Comparison of ENCODE assay signal across 8 mouse cellular contexts in genomic region chr7:31042431-31042910, GRCm38 (mm10). TPM values are rescaled to one million over a fixed set of nuclear protein-coding genes. Genes with fewer than 3 reads are reported as not detected.
DNase-seq lines count a peak whose midpoint lies in the region; ATAC-seq and TF ChIP-seq lines count a peak whose summit lies in the region.

Gene Fxyd5 (minus strand): TSS chr7:31042481.

- no peak for TF ChIP-seq EP300 in CH12.LX (IDR thresholded peaks at IDR 0.05; ENCODE audit: low read length)

- H3K4me1 ChIP-seq in CH12.LX (ENCODE audit: control insufficient read depth in 1 of 2, insufficient read depth in 2 of 2), result peaks cover 3 to 30% of the 10 kb centered on the region in 2 experiments
- H3K4me1 ChIP-seq in forebrain, embryonic 13.5 days, result peaks cover 6% of the 10 kb centered on the region; the same call in 1 of the 2 replicates
- no peaks in the 10 kb centered on the region for H3K4me1 ChIP-seq in hindbrain, postnatal 0 days (ENCODE audit: insufficient read depth, low read length)

- peaks cover 27% of the 10 kb centered on the region for H3K27me3 ChIP-seq in CH12.LX (replicated peaks)
- H3K27me3 ChIP-seq in forebrain, embryonic 13.5 days, result peaks cover 63% of the 10 kb centered on the region
- H3K27me3 ChIP-seq in hindbrain, postnatal 0 days (ENCODE audit: insufficient read depth, low read length), result 0 out of 2 replicates have a peak, but pooled peaks cover 20% of the 10 kb centered on the region

- H3K36me3 ChIP-seq in CH12.LX (replicated peaks in 1 of 2; ENCODE audit: control insufficient read depth in 1 of 2, insufficient read depth in 1 of 2, low read length in 1 of 2), result peaks cover 0 to 20% of the 10 kb centered on the region in 2 experiments
- H3K36me3 ChIP-seq in forebrain, embryonic 13.5 days (ENCODE audit: poor library complexity, severe bottlenecking), result no peaks in the 10 kb centered on the region
- no peaks in the 10 kb centered on the region for H3K36me3 ChIP-seq in hindbrain, postnatal 0 days (ENCODE audit: insufficient read depth, low read length)
- peaks cover 10% of the 10 kb centered on the region; the same call in 1 of the 2 replicates for H3K36me3 ChIP-seq in macrophage (ENCODE audit: inconsistent target)

- peak within 1 kb of the TSS; percentile 26 for H3K9ac ChIP-seq in CH12.LX (ENCODE audit: insufficient read depth, low read depth)
- peak within 1 kb of the TSS; percentile 26; the same call in 1 of the 2 replicates for H3K9ac ChIP-seq in forebrain, embryonic 13.5 days
- no peak within 1 kb of the TSS for H3K9ac ChIP-seq in hindbrain, postnatal 0 days (replicated peaks; ENCODE audit: low read length)

- H3K27ac ChIP-seq in CH12.LX (ENCODE audit: insufficient read depth, low read depth), result no peak within 1 kb of the TSS
- no peak within 1 kb of the TSS for H3K27ac ChIP-seq in forebrain, embryonic 13.5 days
- H3K27ac ChIP-seq in hindbrain, postnatal 0 days, result no peak within 1 kb of the TSS
- H3K27ac ChIP-seq in macrophage, result peak within 1 kb of the TSS; percentile 90

- H3K9me3 ChIP-seq in CH12.LX (replicated peaks; ENCODE audit: low read length), result no peaks in the 10 kb centered on the region
- H3K9me3 ChIP-seq in forebrain, embryonic 13.5 days (replicated peaks), result no peaks in the 10 kb centered on the region
- H3K9me3 ChIP-seq in hindbrain, postnatal 0 days (ENCODE audit: low read length), result no peaks in the 10 kb centered on the region

- TF ChIP-seq CTCF in CH12.LX (conservative IDR thresholded peaks at IDR 0.05 in 1 of 2, IDR thresholded peaks at IDR 0.05 in 1 of 2; ENCODE audit: low read depth in 2 of 2, low read length in 2 of 2), result no peak
- no peak for TF ChIP-seq CTCF in hindbrain, postnatal 0 days (IDR thresholded peaks at IDR 0.05; ENCODE audit: low read depth)

- H3K4me2 ChIP-seq in CH12.LX (ENCODE audit: insufficient read depth, low read depth, poor library complexity, severe bottlenecking), result peak within 1 kb of the TSS; percentile 48
- peak within 1 kb of the TSS; percentile 27 for H3K4me2 ChIP-seq in forebrain, embryonic 13.5 days
- peak within 1 kb of the TSS; percentile 39 for H3K4me2 ChIP-seq in hindbrain, postnatal 0 days (ENCODE audit: low read depth, low read length)

- no peaks in the 10 kb centered on the region for H3K79me2 ChIP-seq in CH12.LX (replicated peaks; ENCODE audit: control insufficient read depth, extremely low read depth, insufficient read depth, poor library complexity, severe bottlenecking)
- peaks cover 47% of the 10 kb centered on the region for H3K79me2 ChIP-seq in macrophage (ENCODE audit: inconsistent target)

- TF ChIP-seq RAD21 in CH12.LX (IDR thresholded peaks at IDR 0.05; ENCODE audit: low read depth, low read length), result no peak

- peak within 1 kb of the TSS; percentile 58 to 73 (median 71) for H3K4me3 ChIP-seq in CH12.LX (replicated peaks in 1 of 3; ENCODE audit: low read depth in 2 of 3, low read length in 2 of 3, poor library complexity in 1 of 3)
- H3K4me3 ChIP-seq in forebrain, embryonic 13.5 days, result peak within 1 kb of the TSS; percentile 16; the same call in 1 of the 2 replicates
- 0 out of 2 replicates have a peak within 1 kb of the TSS, but pooled peaks have one; percentile 6 for H3K4me3 ChIP-seq in hindbrain, postnatal 0 days (ENCODE audit: low read length)
- peak within 1 kb of the TSS; percentile 83 for H3K4me3 ChIP-seq in macrophage (ENCODE audit: inconsistent target)

- in situ Hi-C loops in CH12.LX (cut with MboI; ENCODE audit: low pct_ligation_motif_present, low pct_unique_long_range_greater_than_20kb, low sequenced_read_pairs), result no loop called here

- TF ChIP-seq POLR2A in CH12.LX (IDR thresholded peaks at IDR 0.05; ENCODE audit: low read depth, low read length), result no peak

- ATAC-seq in forebrain, embryonic 13.5 days, result no peak
- no peak for ATAC-seq in hindbrain, postnatal 0 days

- dilution Hi-C loops in CH12.LX (cut with MboI; ENCODE audit: extremely low pct_ligation_motif_present, extremely low pct_unique_long_range_greater_than_20kb, low sequenced_read_pairs), result no loop called here

- DNase-seq in adrenal gland, adult 18-20 months (ENCODE audit: low spot score in 2 of 2), result no peak
- no peak for DNase-seq in adrenal gland, adult (ENCODE audit: inconsistent age in 2 of 2, low spot score in 1 of 2)
- DNase-seq in CH12.LX (ENCODE audit: extremely low read depth), result no peak
- no peak for DNase-seq in hindbrain, postnatal 0 days (ENCODE audit: low spot score)
- DNase-seq in retina, postnatal 1 day, result no peak
- no peak for DNase-seq in urinary bladder, adult 18-20 months (ENCODE audit: low spot score in 2 of 2)

- WGBS in forebrain, embryonic 13.5 days, result 40% methylated on average over 10 of the region's 10 CpGs
- 40% methylated on average over 10 of the region's 10 CpGs for WGBS in hindbrain, postnatal 0 days
- 57% methylated on average over 10 of the region's 10 CpGs for WGBS in macrophage (ENCODE audit: missing documents)

TF ChIP-seq in CH12.LX, 34 proteins besides CTCF, POLR2A, EP300 and RAD21:
- TF ChIP-seq ZMIZ1 (IDR thresholded peaks at IDR 0.05; ENCODE audit: low read depth, low read length) (no peak), NRF1 (IDR thresholded peaks at IDR 0.05; ENCODE audit: low read depth, low read length) (no peak), E2F4 (IDR thresholded peaks at IDR 0.05; ENCODE audit: insufficient replicate concordance, low read depth, low read length) (no peak), CHD2 (IDR thresholded peaks at IDR 0.05; ENCODE audit: low read length) (no peak), USF1 (IDR thresholded peaks at IDR 0.05; ENCODE audit: low read depth, low read length) (no peak), IRF4 (IDR thresholded peaks at IDR 0.05; ENCODE audit: low read depth, low read length) (no peak), POLR2AphosphoS2 (IDR thresholded peaks at IDR 0.05; ENCODE audit: low read depth, low read length) (no peak), JUN (IDR thresholded peaks at IDR 0.05; ENCODE audit: insufficient read depth, low read depth, low read length) (no peak), BHLHE40 (IDR thresholded peaks at IDR 0.05; ENCODE audit: low read depth, low read length) (no peak), ETS1 (conservative IDR thresholded peaks at IDR 0.05; ENCODE audit: low read depth, low read length) (no peak), RCOR1 (conservative IDR thresholded peaks at IDR 0.05; ENCODE audit: low read depth, low read length) (no peak), ZNF384 (IDR thresholded peaks at IDR 0.05; ENCODE audit: low read depth, low read length) (no peak), KAT2A (IDR thresholded peaks at IDR 0.05; ENCODE audit: insufficient replicate concordance, low read length) (no peak), MAZ (IDR thresholded peaks at IDR 0.05; ENCODE audit: low read depth, low read length) (no peak), TBP (conservative IDR thresholded peaks at IDR 0.05; ENCODE audit: low read depth, low read length) (no peak), USF2 (conservative IDR thresholded peaks at IDR 0.05; ENCODE audit: low read depth, low read length) (no peak), MAFK (IDR thresholded peaks at IDR 0.05; ENCODE audit: insufficient replicate concordance, low read length) (no peak)

RNA-seq across cellular contexts. Expression of gene Fxyd5, which starts in this region (rescaled TPM):
- 10 to 100 TPM; 45.1 to 82.7 TPM for total RNA-seq in adrenal gland, adult 18-20 months (2021)
- total RNA-seq in CH12.LX (2012; rRNA removed), result 71.6 and 73.2 TPM in 2 replicates
- total RNA-seq in CH12.LX (2014; rRNA removed), result 38.3 and 43.8 TPM in 2 replicates
- polyA plus RNA-seq in CH12.LX (2012; ENCODE audit: insufficient read length, low read depth), result 96.8 and 124 TPM in 2 replicates
- 11.5 and 12.2 TPM in 2 replicates for polyA plus RNA-seq in forebrain, embryonic 13.5 days (2015; fragmentation: Nextera tagmentation; extraction: Ambion mirVana)
- total RNA-seq in hindbrain, postnatal 0 days (2014; rRNA removed), result 15.3 and 22.1 TPM in 2 replicates
- polyA plus RNA-seq in hindbrain, postnatal 0 days (2015; fragmentation: Nextera tagmentation; extraction: Ambion mirVana), result 33.3 and 35.3 TPM in 2 replicates
- total RNA-seq in macrophage (2018; cell fraction: chromatin; rRNA removed), result 100 to 1,000 TPM in 13 of 26 experiments, 10 to 100 TPM in 13; 24.1 to 184 (median 97.0) TPM
- 100 to 1,000 TPM; 518 to 856 (median 728) TPM for total RNA-seq in macrophage (2018; cell fraction: cytosol; rRNA removed)
- 100 to 1,000 TPM in 25 of 26 experiments, 10 to 100 TPM in 1; 78.4 to 397 (median 257) TPM for total RNA-seq in macrophage (2018; cell fraction: nucleus; rRNA removed)
- polyA plus RNA-seq in macrophage (2018), result 662 to 1,499 TPM (median 1,028 TPM) in 3 replicates

Comparison
In these comparisons a context has a peak if more than half of its experiments do, and no peak if none do; other contexts are left out.
1. H3K4me3 ChIP-seq: peak in every context shown above with its lines; median percentile 83 in macrophage; 71 in CH12.LX; 16 in forebrain, embryonic 13.5 days; 6 in hindbrain, postnatal 0 days.